Mouse (Mus musculus): ENCODE data around the gene Txnrd1.
A peak's percentile ranks its signal among the peaks of the same experiment; 100 is the strongest.

Txnrd1 gene

DNA sequence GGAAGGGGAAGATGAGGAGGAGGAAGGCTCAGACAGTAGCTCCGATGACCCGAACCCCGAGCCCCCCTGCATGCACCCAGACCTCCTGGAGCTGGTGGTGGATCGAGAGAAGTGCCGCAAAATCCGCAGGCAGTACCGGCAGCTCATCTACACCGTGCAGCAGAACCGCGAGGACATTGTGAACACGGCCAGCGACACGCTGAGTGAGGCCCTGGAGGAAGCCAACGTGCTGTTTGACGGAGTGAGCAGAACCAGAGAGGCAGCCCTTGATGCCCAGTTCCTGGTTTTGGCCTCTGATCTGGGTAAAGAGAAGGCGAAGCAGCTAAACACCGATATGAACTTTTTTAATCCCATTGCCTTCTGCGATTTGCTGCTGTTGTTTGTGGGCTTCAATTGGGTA is 33.1 kb downstream of the Txnrd1 start:
- no peak for DNase-seq

DNA sequence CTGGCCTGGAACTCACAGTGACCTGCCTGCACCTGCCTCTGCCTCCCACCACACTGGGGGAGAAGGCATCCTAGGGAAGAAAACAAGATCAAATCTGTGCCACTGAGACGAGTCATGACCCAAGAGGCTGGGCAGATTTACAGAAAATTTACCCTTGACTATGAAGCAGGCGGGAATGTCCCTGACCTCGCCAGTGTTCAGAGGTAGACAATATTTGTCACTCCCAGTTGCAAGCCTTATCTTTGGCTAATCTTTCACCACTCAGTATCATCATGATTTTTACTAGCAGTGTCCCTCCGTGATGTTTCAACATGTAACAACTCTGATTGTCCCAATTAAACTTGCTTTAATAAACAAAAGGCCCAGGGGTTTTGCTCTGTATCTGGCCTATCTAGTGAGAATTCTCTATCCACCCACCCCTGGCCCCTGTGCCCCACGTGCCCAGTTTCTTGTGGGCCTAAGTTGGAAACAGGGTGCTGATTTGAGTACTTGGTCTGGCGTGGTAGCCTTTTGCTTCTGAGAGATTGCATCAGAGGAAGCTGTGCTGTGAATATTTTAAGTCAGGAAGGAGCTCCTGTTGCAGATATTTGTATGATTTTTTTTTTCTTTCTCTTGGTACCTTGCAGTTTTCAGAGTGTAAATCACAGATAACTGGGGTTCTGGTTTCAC is 34.8 kb downstream of the Txnrd1 start:
- DNase-seq: no peak

DNA sequence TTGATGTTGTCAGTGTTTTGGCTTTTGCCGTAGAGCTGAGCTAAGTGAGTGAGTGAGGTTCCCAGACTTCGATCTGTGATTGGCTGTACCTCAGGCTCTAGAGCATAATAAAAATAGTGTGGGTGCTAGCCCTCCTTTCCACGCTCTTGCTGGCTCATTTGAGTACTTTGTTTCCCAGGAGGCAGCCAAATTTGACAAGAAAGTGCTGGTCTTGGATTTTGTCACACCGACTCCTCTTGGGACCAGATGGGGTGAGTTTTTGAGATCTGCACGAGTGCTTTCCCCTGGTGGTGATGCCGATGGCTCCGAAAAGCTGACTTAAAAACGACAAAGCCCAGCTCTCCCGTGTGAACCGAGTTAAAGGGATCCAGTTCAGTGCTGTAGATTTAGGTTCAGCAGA is 41.7 kb downstream of the Txnrd1 start:
- DNase-seq: no peak

DNA sequence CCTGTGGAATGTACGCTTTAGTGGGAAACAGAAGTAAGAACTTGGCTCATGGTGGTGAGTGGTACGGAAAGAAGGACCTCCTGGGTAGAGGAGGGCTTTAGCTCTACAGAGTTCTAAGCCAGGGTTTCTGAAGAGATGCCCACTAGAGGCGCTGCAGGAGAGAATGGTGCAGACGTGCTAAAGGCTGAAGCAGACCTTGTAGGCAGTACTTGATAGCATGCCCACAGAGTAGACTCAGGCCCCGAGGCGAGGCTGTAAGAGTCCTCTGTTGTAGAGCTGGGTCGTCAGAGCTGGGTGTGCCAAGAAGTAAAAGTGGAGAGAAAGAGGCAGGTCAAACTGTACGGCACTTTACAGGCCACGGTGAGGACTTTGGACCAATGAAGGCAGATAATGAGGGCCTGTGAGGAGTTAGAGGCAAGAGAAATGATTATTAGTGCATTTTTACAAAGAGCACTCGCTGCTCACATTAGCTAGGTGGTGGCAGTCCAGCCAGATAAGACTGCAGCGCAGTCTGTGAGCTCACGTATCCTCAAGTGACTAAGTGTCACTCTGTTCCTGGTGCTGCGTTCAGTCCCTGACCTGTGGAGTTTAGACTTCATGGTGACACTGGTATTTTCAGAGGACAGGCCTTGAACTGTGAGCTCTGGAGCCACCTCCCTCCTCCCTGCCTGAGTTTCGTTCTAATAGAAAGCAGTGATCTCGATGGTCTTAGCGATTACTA is 42.5 kb downstream of the Txnrd1 start:
- peak; percentile 56 for DNase-seq

DNA sequence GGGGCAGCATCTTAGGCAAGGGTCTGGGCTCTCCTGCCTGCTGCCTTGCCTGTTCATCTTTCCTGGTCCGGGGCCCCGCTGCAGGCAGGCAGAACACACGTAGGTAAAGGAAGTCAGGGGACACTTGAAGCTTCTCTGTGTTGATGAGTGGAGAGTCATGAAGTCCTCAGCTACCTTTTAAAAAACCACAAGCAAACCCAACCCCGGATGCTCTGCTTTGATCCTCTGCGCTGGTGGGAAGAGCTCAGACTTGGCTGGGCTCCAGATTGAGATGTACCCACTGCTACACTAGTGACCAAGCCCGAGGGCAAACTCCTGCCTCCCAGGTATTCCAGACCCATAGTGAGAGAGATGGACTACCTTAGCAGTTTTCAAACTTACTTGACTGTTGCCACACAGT is 53.6 kb downstream of the Txnrd1 start:
- no peak for DNase-seq

DNA sequence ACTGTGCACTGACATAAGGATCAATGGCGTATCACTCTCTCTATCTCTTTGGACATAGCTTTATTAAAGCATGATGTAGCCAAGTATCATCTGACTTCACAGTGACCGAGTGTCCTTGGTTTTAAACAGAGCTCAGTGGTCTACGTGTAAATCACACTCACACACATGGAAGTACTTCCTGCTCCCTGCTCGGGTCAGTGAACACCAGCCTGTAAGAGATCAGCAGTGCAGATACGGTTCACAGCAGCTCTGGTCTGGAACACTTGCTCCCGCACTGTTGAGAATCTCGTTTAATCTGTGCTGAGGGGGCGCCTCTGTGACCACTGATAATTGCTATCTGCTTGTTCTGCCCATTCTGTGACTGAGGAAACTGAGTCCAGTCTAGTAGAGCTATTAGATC is 54.8 kb downstream of the Txnrd1 start:
- no peak for DNase-seq

DNA sequence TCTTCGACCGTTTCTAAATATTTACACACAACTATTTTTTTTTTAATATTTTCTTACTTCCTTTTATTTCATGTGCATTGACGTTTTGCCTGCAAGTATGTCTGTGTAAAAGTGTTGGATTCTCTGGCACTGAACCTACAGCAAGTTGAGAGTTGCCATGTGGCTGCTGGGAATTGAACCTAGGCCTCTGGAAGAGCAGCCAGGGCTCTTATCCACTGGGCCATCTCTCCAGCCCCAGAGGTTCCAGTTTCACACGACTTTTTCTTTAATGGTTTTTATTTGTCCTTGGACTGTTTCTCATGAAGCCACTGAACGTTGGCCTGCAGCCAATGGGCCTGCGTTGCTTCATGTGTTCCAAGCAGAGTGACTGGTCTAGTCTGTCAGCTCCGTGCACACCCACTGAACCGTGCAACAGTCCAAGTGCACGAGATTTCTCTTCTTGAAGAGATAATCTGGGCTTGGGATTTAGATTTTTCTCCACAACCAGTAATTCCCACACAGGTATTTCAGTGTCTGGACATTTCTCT is 55.8 kb downstream of the Txnrd1 start:
- DNase-seq: peak; percentile 78

DNA sequence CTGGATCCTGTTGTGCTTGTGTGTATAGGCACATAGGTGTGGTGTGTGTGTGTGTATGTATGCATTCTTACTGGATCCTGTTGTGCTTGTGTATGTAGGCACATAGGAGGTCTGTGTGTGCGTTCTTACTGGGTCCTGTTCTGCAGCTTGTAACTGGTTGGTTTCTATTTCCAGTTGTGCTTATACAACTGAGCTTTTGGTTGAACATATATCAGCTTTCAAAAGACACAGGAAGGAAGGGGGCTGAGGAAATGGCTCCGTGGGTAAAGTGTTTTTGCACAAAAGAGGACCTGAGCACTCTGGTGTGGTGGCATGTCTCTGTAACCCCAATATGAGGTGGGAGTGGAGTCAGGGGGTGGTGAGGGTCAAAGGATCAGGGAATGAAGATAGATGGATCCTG is 57.2 kb downstream of the Txnrd1 start:
- no peak for DNase-seq

DNA sequence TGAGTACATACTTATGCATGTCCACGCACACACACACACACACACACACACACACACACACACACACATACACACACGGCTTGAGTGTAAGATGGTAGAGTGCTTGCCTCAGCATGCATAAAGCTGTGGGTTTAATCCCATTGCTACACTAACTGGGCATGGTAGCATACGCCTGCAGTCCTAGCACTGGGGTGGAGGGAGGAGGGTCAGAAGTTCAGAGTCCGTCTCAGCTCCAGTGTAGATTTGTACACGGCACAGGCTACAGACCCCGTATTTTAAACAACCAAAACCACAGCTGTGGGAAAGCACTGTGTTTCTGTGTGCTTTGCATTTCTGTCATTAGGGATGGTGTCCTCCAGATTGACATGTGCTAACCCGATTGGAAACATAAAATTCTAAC is 57.7 kb downstream of the Txnrd1 start:
- no peak for DNase-seq

DNA sequence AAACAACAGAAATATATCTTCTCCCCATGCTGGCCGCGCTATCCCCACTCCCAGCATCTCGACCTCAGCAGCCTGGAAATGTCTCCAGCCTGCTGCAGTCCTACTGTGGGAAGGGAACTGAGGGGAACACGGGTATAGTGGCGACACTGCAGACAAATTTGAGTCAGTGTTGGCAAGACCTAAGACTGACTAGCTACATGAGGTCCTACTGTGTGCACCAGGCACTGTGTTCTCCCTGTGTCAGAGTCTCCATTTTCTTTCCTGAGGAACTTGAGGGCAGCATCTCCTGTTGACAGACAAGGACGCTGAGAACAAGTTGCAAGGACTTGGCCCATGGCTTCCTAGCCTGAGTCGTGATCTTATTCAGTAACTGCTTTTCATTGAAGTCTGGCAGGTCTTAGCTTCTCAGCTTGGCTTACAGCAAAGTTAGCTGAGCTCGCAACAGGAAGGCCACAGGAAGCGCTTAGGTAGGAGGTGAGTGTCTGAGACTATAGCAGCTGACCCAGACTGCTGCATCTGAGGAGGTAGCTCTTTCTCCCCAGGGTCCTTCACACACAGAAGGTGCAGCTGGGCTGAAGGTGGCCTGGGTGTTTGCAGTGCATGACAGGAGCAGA is 58.8 kb downstream of the Txnrd1 start:
- no peak for DNase-seq

DNA sequence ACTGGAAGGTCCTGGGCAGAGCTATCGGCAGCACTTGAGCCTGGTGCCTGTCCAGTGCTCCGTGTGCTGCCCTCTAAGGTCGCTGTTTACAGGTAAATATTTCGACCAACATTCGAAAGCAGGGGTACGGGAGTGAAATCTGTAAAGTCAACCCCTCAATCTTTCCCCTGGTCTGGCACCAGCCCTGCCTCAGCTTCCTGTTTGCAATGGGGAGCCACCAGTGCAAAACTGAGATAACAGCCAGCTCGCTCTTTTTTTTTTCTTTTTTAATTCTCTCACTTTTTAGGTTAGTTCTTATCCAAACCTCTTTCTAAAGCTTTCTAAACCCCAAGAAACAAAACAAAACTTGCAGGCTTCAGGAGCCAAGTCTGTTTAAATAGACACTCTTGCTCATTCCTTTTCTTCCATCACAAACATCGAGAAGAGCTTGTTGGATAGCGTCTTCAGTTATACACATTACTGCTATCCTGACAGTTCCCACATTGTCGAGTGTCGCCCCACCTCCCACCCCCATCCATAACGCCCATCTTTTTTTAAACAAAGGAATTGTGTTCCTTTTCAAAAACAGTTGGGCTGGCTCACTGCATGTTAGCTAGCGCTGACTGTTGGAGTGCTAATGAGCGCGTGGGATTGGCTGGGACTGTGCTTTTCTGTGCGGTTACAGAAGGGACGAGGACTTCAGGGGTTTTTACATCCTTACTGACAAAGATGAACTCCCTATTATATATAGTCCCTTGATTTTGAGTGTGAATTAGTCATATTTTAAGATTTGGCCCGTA is 60.3 kb downstream of the Txnrd1 start:
- DNase-seq: no peak

DNA sequence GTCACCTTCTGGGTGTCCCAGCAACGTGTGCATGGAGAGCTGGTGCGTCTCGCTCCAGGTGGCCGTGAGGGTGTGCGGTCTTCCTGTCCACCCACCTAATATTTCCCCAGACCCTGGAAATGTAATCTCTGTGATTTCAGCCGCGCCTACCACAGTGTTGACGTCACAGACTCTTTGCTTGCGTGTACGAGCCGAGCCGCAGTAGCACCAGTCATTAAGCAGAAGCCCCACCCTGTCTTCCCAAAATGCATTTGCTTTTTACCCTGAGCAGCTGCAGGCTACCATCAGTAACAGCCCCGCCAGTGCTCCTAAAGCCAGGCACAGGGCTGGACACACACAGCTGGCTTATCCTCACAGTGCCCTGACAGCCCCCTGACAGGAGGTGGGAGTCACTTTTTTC is 64.2 kb downstream of the Txnrd1 start:
- no peak for DNase-seq

DNA sequence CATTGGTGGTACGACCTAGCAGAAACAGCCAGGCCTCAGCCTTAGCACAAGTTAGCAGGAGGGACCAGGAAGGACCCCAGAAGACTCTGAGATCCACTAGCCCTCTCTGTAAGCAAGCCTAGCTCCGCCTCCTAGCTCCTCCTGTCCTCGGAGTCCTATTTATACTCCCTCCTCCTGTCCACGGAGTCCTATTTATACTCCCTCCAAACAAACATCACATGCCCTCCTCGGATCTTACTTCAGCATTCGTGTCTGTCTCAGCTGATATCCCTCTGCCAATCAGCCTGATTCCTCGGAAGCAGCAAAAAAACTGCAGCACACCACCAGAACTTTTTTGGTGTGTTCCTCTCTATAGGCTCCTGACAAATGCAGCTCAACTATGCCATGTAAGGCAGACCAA is 65.1 kb downstream of the Txnrd1 start:
- DNase-seq: no peak

DNA sequence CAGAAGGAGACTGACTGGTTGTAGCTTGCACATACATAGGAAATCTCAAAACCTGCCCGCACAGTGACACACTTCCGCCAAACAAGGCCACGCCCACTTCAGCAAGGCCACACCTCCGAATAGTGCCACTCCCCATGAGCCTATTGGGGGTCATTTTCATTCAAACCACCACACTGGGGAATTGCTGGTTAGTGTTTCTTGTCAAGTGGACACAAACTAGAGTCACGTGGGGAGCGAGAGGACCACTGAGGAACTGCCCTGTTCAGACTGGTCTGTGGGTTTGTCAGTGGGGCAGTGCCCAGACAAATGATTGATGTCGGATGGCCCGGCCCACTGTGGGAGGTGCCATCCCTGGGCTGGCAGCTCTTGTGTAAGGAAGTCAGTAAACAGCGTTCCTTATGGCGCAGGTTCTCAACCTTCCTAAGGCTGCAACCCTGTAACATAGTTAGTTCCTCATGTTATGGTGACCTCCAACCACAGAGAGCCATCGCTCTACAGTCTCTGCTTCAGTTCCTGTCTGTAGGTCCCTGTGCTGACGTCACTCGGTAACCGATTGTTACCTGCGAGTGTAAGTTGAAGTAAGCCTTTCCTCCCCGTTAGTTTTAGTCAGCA is 66.2 kb downstream of the Txnrd1 start:
- DNase-seq: peak; percentile 20

DNA sequence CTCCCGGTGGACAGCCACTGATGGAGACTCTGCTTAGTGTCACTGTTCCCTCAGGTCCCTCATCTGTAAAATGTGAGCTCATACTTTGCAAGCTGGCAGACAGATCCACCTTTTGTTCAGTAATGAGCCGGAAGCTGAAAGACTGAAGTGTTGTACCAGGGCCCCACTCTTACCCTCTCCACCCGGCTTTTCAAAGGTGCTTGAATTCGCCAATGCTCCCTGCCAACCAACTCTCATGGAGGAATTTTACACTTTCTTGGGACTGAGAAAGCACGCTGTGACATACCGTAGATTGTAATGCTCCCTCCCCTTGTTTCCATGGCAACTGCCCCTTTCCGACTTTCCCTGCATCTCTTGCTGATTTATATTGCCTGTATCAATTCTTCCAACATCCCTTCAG is 66.8 kb downstream of the Txnrd1 start:
- DNase-seq: peak; percentile 51

DNA sequence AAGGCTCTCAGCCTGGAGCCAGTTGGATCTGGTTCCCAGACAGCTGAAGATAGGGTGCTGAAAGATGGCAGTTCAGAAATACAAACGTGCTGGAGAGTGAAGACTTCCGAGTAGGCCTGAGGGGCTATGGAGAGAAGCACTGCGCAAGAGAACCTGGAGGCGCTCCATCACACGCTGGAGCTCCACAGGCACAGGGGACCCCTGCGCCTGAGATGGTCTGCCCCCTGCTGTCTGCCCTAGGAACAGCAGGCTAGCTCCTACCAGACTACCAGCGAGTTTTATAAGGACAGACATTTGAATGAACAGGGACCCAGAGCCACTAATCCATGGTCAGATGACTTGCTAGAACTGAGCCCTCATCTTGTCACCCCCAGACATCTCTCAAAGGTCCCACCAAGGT is 67.7 kb downstream of the Txnrd1 start:
- DNase-seq: peak; percentile 93

DNA sequence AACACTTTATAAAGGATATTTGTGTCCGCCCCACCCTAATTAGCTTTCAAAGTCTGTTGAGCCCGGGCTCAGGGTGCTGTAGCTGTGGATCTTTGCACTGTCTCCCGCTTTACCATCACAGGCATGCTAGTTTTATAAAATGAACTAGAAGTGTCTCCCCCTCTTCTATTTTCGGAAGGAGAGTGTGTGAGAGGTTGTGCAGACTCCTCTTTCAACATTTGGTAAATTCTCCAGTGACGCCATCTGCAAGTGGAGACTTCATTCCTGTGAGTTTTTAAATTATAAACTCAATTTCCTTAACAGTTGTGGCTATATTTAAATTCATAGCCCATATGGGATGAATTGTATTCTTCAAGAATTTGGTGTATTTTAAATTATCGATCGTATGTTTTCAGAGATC is 74.8 kb downstream of the Txnrd1 start:
- DNase-seq: no peak

DNA sequence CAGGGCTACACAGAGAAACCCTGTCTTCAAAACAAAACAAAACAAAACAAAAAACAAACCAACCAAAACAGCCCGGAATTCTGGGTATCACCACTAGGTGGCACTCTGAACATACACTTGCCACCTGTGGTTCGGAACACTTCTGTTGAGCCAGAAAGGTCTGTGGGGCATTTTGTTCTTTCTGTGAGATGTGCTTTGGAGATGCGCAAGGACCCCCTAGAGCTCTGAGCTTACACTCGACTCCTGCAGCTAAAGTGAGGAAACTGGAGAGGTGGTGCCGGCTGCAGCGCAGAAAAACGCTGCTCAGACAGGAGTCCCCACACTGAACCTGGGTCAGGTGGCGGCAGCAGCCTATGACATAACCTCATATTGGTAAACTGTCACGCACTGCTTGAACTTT is 75.6 kb downstream of the Txnrd1 start:
- DNase-seq: peak; percentile 73

DNA sequence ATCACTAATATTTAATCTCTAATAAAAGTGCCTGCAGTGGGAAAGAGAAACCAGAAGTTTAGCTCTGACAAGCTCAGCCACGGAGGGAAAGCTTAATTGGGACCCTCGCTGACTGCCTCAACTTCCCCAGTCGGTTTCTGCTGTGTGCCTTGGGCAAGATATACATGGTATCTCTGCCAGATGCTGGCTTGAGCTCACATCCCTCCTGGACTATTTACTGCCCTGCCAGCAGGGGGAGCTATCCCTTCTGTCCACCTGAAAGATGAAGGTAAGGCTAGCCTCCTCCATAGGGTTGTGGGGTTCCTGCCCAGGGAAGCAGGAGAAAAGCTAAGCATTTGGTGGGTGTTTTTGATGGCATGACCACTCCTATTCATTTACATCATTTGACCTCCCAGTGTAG is 76.4 kb downstream of the Txnrd1 start:
- DNase-seq: no peak

DNA sequence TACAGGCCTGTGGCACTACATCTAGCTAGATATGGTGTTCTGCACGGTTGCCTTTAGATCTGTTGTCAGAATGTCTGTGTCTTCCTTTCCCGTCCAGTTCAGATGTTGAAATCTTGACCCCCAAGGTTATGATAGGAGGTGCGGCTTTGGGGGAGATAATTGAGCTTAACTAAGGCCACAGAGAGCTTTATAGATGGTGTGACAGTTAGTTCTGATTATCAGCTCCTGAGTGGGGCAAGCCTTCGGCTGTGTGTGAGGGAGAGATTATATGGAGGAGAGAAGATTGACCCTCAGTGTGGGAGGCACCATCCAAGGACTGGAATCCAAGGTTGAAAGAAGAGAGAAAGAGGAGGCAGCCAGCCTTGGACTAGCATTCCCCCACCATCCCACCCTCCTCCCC is 79.5 kb downstream of the Txnrd1 start:
- no peak for DNase-seq

DNA sequence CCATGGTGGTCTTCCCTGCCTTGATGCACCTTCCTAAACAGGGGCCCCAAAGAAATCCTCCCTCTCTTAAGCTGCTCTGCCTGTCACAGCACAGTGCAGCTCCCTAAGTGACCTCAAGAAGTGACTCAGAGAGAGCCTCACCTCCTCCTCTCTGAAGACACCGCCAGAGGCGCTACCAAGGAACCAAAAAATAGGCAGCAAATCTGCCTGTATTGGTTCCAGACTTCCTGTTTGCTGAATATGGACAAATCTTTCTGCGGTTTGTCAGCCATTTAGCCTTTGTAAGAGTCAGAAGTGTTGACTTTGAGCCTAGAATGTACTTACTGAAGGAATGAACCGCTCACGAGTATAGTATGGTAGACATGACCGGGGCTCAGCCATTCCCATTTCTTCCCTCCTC is 80.0 kb downstream of the Txnrd1 start:
- no peak for DNase-seq

DNA sequence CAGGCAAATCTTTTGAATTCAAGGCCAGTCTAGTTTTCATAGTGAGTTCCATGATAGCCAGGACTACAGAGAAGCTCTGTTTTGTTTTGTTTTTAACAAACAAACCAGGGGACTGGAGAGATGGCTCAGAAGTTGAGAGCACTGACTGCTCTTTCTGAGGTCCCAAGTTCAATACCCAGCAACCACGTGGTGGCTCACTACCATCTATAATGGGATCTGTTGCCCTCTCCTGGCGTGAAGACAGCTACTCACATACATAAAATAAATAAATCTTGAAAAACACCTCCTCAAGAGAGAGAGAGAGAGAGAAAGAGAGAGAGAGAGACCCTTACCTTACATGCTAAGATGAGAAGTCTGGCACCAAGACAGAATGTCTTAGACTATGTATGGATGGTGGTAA is 84.9 kb downstream of the Txnrd1 start:
- DNase-seq: no peak

DNA sequence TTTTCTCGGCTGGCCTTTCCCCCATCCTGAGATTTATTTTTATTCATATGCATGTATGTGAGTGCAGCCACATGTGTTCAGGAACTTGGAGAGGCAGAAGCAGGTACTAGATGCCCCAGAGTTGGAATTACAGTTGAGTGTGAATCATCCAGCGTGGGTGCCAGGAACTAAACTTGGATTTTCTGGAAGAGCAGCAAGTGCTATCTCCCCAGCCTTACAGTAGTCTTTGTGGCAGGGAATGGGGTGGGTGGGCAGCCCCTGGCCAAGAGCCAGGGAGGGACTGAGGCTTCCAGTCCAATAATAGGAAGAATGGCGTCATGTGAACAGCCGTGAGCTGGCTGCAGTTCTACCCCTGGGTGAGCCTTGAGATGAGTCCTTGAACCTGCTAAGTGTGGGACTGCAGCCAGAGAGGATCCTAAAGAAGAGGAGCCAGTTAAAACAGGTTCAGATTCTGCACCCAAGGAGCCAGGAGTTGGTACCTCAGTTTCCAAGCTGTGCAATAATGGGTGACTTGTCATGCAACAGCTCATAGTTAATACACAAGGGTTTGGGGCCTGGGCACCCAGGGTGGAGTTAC is 85.7 kb downstream of the Txnrd1 start:
- no peak for DNase-seq
